In genomic region chr1:63566501-63566900, GRCm38 (mm10) we compare ENCODE assay signal across 25 mouse cellular contexts. TPM values are rescaled to one million over a fixed set of nuclear protein-coding genes. Genes with fewer than 3 reads are reported as not detected.
DNase-seq lines count a peak whose midpoint lies in the region; ATAC-seq lines count a peak whose summit lies in the region.
"Had no signal": no experiment of that assay in that cellular context is flagged by ENCODE, and none has a peak within 500 bp of the region (broad histone marks: within the 10 kb centered on the region; RNA-seq: fewer than 3 reads in every experiment).

No protein-coding gene starts in this region.

- H3K4me3 ChIP-seq in forebrain, embryonic 13.5 days: no peak overlapping the region
- H3K4me3 ChIP-seq in forebrain, embryonic 16.5 days (replicated peaks; ENCODE audit: low read length): no peak overlapping the region
- H3K4me3 ChIP-seq in neural tube, embryonic 15.5 days (replicated peaks): no peak overlapping the region
- H3K4me3 ChIP-seq: embryonic facial prominence, embryonic 15.5 days; gastrocnemius, adult 2 months; heart, embryonic 12.5 days; hindbrain, embryonic 12.5 days; limb, embryonic 12.5 days; liver, embryonic 12.5 days; neural tube, embryonic 12.5 days had no signal

- H3K9me3 ChIP-seq in forebrain, embryonic 13.5 days (replicated peaks): no peaks in the 10 kb centered on the region
- H3K9me3 ChIP-seq in forebrain, embryonic 16.5 days (ENCODE audit: control insufficient read depth, low read length): no peaks in the 10 kb centered on the region
- no peaks in the 10 kb centered on the region for H3K9me3 ChIP-seq in neural tube, embryonic 15.5 days (replicated peaks)
- H3K9me3 ChIP-seq: embryonic facial prominence, embryonic 15.5 days; heart, embryonic 12.5 days; hindbrain, embryonic 12.5 days; limb, embryonic 12.5 days; liver, embryonic 12.5 days; neural tube, embryonic 12.5 days had no signal

- peak; percentile 25 for DNase-seq in R1 (ENCODE audit: low read depth, low spot score)
- DNase-seq in cerebellum, adult 11-12 months: peak; percentile 68
- peak; percentile 66 to 71 for DNase-seq in cerebellum, postnatal 14 days
- DNase-seq in yolk sac, embryonic 10.5 days (ENCODE audit: low spot score): no peak
- DNase-seq: adrenal gland, postnatal 25 days; gastrocnemius, adult 2 months; heart, postnatal 14 days; kidney, adult 2 months; kidney, postnatal 14 days; lung, adult 2 months; lung, postnatal 36 days; right cerebral cortex, adult 18-20 months; thymus, postnatal 25 days had no signal

- 0 out of 2 replicates have a peak overlapping the region, but pooled peaks have one; percentile 20 for H3K27ac ChIP-seq in forebrain, embryonic 13.5 days
- H3K27ac ChIP-seq in forebrain, embryonic 16.5 days (ENCODE audit: low read length): no peak overlapping the region
- no peak overlapping the region for H3K27ac ChIP-seq in neural tube, embryonic 15.5 days (replicated peaks)
- H3K27ac ChIP-seq: embryonic facial prominence, embryonic 15.5 days; gastrocnemius, adult 2 months; hindbrain, embryonic 12.5 days; limb, embryonic 12.5 days; liver, embryonic 12.5 days; neural tube, embryonic 12.5 days had no signal

- no peak for ATAC-seq in forebrain, embryonic 13.5 days
- ATAC-seq in forebrain, embryonic 16.5 days: no peak
- ATAC-seq in neural tube, embryonic 15.5 days (ENCODE audit: low FRiP score): no peak
- ATAC-seq: inflammation-experienced regulatory T-cells, adult 6 months; liver, embryonic 12.5 days had no signal

- H3K36me3 ChIP-seq in forebrain, embryonic 13.5 days (ENCODE audit: poor library complexity, severe bottlenecking): no peaks in the 10 kb centered on the region
- H3K36me3 ChIP-seq in forebrain, embryonic 16.5 days (ENCODE audit: control insufficient read depth, insufficient read depth): no peaks in the 10 kb centered on the region
- H3K36me3 ChIP-seq in neural tube, embryonic 15.5 days: peaks cover 6% of the 10 kb centered on the region; the same call in 1 of the 2 replicates
- H3K36me3 ChIP-seq: embryonic facial prominence, embryonic 15.5 days; heart, embryonic 12.5 days; hindbrain, embryonic 12.5 days; limb, embryonic 12.5 days; liver, embryonic 12.5 days; neural tube, embryonic 12.5 days had no signal

- H3K4me2 ChIP-seq in forebrain, embryonic 13.5 days: no peak overlapping the region
- H3K4me2 ChIP-seq in forebrain, embryonic 16.5 days (ENCODE audit: low read length): no peak overlapping the region
- H3K4me2 ChIP-seq in neural tube, embryonic 15.5 days: no peak overlapping the region
- H3K4me2 ChIP-seq: embryonic facial prominence, embryonic 15.5 days; heart, embryonic 12.5 days; hindbrain, embryonic 12.5 days; limb, embryonic 12.5 days; liver, embryonic 12.5 days; neural tube, embryonic 12.5 days had no signal

- no peaks in the 10 kb centered on the region for H3K27me3 ChIP-seq in forebrain, embryonic 13.5 days
- H3K27me3 ChIP-seq in forebrain, embryonic 16.5 days (replicated peaks; ENCODE audit: control insufficient read depth, insufficient read depth, low read length): no peaks in the 10 kb centered on the region
- H3K27me3 ChIP-seq in neural tube, embryonic 15.5 days (replicated peaks): no peaks in the 10 kb centered on the region
- H3K27me3 ChIP-seq: CH12.LX; embryonic facial prominence, embryonic 15.5 days; heart, embryonic 12.5 days; hindbrain, embryonic 12.5 days; liver, embryonic 12.5 days; neural tube, embryonic 12.5 days had no signal

- 18% methylated on average over 7 of the region's 7 CpGs for WGBS in forebrain, embryonic 13.5 days
- 13% methylated on average over 7 of the region's 7 CpGs for WGBS in forebrain, embryonic 16.5 days
- WGBS in neural tube, embryonic 15.5 days: 39% methylated on average over 7 of the region's 7 CpGs

- peaks cover 7% of the 10 kb centered on the region; the same call in 1 of the 2 replicates for H3K4me1 ChIP-seq in forebrain, embryonic 13.5 days
- H3K4me1 ChIP-seq in forebrain, embryonic 16.5 days (replicated peaks; ENCODE audit: control insufficient read depth, insufficient read depth, low read length): peaks cover 3% of the 10 kb centered on the region; the same call in 1 of the 2 replicates
- no peaks in the 10 kb centered on the region for H3K4me1 ChIP-seq in neural tube, embryonic 15.5 days
- H3K4me1 ChIP-seq: embryonic facial prominence, embryonic 15.5 days; hindbrain, embryonic 12.5 days; limb, embryonic 12.5 days; liver, embryonic 12.5 days; neural tube, embryonic 12.5 days had no signal

- H3K9ac ChIP-seq in forebrain, embryonic 13.5 days: no peak overlapping the region
- H3K9ac ChIP-seq in forebrain, embryonic 16.5 days (replicated peaks; ENCODE audit: low read depth, low read length): no peak overlapping the region
- H3K9ac ChIP-seq in neural tube, embryonic 15.5 days (replicated peaks): no peak overlapping the region
- H3K9ac ChIP-seq: embryonic facial prominence, embryonic 15.5 days; heart, embryonic 12.5 days; hindbrain, embryonic 12.5 days; limb, embryonic 12.5 days; liver, embryonic 12.5 days; neural tube, embryonic 12.5 days had no signal

RNA-seq across cellular contexts. Expression of gene Gm39653, which starts 49.3 kb away (rescaled TPM):
- not detected in 2 replicates for polyA plus RNA-seq in forebrain, embryonic 13.5 days (2015; fragmentation: Nextera tagmentation; extraction: Ambion mirVana)
- not detected in 2 replicates for polyA plus RNA-seq in forebrain, embryonic 16.5 days (2015; fragmentation: Nextera tagmentation; extraction: Ambion mirVana)
- 0.14 and 0.17 TPM in 2 replicates for polyA plus RNA-seq in neural tube, embryonic 15.5 days (2015; fragmentation: Nextera tagmentation; extraction: Ambion mirVana)
- polyA plus RNA-seq: embryonic facial prominence, embryonic 15.5 days; gonadal fat pad, adult 2 months; heart, embryonic 12.5 days; hindbrain, embryonic 12.5 days; inflammation-experienced regulatory T-cells, adult 6 months; kidney, adult 2 months; limb, embryonic 12.5 days; liver, embryonic 12.5 days; lung, adult 2 months; neural tube, embryonic 12.5 days had no signal
